Mouse (Mus musculus) left cerebral cortex, adult 9 months (tissue): ENCODE data around the gene Fam57b.
"Not testable (repeated sequence)": the region's sequence is repeated elsewhere in the genome, so short reads cannot be mapped to it uniquely, and the experiment has no call there.

Experiments used
- DNase-seq, 2 experiments: peaks; one replicate each; pipeline ENCODE4 v3.0.0; 2022; ENCODE audit warnings: low spot score in 2 of 2

Gene Fam57b

DNA sequence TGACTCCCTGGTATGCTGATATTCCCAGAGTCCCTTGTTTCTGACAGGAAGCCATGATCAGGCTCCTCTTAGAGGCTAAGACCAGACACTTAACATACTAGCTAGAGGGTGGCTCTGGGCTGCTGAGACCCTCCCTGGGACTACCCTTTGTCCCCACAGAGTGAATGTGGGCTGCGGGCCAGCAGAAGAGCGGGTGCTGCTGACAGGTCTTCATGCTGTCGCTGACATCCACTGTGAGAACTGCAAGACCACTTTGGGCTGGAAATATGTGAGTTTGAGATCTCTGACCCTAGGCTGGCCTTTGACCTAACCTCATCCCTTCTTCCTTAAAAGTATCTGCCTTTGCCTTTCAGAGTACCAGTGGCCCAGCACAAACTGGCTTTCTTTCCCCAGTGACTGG lies 19.3 kb upstream of the Fam57b start:
- DNase-seq, result no peak

DNA sequence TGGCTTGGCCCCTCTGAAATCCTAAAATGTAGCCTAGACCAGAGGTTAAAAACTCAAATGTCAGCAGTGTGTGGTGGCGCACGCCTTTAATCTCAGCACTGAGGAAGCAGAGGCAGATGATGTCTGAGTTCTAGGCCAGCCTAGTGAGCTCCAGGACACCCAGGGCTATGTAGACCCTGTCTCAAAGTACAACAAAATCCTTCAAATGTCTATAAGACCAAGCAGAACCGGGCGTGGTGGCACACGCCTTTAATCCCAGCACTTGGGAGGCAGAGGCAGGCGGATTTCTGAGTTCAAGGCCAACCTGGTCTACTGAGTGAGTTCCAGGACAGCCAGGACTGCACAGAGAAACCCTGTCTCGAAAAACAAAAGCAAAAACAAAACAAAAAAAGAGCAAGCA lies 18.4 kb upstream of the Fam57b start:
- DNase-seq, result not testable (repeated sequence)

DNA sequence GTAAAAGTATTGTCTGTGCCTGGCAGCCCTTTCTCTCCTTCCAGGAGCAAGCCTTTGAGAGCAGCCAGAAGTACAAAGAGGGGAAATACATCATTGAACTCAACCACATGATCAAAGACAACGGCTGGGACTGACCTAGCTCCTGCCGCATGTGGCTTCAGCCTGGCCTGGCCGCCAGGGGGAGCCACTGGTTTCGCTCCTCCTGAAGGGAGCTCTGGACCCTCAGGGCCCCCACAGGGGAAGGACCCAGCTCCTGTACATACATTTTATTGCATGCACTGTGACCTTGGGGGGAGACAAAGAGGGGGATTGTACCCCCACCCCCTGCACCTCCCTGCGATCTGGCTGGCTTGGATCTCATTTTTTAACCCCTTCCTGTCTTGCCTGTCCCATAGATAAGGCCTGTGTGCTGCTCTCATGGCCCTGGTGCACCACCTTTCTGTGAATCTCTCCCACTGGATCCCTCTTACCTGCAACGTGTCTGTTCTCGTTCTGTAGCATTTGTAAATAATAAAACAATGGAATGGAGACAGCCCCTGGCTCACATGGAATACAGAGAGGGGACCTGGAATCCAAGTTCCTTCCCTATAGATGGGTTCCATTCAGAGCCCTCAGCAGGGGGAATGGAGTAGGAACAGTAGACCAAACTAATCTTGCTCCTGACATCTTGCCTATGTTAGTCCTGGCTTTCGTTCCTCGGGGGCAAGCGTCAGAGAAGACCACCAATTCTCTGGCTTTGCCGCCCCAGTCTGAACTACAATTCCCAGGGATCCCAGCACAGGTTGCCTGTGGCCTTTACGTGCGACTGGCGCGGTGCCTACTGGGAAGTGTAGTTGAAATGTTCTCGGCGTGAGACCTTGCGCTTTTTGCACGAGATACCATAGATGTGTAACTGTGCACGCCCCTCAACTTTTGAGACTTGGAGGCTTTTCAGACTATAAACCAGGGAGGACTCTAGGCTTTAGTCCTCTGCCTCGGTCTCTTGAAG lies 17.2 kb upstream of the Fam57b start:
- peak in 1 of 2 experiments; percentile 83 for DNase-seq

DNA sequence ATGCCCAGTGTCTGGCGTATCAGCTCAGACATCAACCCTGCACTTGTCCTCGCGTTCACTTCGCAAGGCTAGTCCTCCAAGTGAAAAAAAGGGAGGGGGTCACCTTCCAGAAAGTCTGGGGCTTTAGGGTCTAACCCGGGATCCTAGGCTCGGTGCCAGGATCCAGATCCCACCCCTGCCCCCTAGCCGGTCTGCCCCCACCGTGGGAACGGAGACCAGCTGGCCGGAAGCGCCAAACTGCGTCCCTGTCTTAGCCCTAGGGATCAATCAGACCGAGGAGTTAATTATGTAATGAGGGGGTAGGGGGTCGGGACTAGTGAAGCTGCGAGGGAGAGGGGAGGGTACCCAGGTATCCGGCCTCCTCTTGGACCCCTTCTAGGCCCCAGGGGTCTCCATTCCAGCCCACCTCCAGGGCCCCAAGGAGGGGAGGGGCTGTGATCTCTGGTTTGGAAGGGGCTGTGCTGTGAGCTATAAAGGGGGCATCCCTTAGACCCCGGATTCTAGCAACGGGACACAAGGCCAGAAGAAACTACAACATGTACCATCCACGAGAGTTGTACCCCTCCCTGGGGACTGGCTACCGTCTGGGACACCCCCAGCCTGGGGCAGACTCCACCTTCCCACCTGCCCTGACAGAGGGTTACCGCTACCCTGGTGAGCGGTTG lies 16.4 kb upstream of the Fam57b start, which contains the start of gene Tbx6:
TSS of gene Tbx6 (plus strand) at position 513 of the 665 bp plus-strand sequence.
- DNase-seq, result no peak

DNA sequence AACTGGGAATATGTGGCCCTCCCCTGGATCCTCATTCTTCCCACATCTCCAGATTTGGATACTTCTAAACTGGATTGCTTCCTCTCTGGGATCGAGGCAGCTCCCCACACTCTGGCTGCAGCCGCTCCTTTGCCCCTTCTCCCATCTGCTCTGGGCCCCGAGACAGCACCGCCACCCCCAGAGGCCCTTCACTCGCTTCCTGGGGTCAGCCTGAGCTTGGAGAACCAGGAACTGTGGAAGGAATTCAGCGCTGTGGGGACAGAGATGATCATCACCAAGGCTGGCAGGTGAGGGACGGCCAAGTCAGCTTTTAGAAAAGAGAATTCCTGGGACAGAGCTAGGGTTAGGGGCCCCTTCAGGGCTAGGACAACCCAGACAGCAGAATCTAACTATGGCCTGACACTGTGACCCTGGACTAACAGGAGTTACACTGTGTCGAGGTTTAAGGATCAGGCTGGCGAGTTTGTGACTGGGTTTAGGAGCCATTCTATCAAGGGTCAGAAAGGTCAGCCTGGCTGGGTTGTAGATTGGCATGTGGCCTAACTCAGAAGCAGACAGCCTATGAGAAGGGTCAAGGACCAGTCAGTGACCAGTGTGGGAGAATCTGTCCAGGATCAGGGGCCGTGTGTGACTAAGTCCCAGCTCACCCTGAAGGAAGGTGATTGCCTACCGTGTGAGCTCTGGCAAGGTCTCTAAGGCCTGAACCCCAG lies 15.7 kb upstream of the Fam57b start:
- DNase-seq, result no peak

DNA sequence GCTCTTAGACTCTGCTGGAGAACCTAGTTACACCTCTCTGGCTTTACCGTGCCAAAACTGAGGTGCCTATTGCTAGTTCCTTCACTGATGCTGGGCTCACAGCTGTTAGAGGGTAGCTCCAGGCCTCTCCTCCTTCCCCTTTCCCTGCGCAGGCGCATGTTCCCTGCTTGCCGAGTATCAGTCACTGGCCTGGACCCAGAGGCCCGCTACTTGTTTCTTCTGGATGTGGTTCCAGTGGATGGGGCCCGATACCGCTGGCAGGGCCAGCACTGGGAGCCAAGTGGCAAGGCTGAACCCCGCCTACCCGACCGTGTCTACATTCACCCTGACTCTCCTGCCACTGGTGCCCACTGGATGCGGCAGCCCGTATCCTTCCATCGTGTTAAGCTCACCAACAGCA lies 14.8 kb upstream of the Fam57b start:
- no peak for DNase-seq

DNA sequence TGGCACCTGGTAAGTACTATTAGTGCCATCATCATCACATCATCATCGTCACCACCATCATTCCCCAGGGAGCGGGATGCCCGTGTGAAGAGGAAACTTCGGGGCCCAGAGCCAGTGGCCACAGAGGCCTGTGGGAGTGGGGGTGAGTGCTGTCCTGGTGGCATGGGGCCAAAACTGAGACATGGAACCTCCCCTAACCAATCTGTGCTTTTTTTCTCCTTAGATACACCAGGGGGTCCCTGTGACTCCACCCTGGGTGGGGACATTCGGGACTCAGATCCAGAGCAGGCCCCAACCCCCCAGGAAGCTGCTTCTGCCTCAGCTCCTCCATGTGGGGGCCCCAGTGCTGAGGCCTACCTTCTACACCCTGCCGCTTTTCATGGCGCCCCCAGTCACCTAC lies 13.0 kb upstream of the Fam57b start:
- no peak for DNase-seq

DNA sequence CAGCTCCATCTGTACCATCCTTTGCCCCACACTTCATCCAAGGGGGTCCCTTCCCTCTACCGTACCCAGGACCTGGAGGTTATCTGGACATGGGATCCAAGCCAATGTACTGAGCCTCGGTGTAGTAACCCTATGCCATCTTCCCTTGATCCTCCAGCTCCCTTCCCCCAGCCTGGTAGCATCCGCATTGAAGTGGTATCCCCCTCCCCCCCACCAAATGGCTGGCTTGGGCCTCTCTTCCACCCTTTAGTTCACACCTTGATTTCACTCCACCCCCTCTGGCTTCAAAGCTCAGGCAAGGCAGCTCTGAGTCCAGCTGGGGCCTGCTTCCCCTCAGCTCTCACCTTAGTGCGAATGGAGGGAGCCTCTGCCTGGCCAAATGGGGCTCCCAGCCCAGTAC lies 12.4 kb upstream of the Fam57b start:
- DNase-seq, result no peak

DNA sequence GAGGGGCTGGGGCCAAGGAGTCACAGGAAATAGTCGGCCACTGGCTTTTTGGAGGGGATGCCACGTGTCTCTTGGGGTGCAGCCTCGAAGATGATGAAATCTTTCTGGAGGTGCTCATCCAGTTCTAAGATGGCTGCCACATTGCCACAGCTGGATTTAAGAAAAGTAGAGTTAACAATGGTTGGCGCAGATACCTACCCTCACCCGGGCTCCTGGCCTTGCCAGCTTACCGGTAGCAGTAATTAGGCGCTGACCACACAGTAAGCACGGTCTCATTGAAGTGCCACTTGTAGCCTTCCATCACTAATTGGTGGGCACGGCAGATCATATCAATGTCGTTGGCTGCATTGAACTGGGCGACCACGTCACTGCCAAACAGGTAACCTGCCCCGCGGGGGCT lies 11.3 kb upstream of the Fam57b start:
- DNase-seq, result no peak

DNA sequence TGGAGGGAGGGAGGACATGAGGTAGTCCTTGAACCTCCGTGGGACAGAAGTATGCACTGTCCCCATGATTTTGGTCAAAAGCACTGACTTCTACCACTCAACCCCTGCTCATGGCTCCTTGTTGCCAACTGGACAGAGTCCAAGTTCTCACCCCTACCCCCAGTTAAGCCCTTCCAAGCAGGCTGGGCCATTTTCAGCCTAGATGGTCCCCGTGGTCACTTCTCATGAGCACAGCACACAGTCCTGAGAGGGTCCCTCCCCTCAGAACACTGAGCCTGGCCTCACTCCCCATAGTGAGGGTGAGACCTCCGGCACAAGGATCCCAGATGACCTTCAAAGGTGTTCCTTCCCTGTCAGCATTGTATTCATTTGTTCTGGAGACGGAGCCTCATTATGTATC lies 8.3 kb upstream of the Fam57b start:
- no peak for DNase-seq

DNA sequence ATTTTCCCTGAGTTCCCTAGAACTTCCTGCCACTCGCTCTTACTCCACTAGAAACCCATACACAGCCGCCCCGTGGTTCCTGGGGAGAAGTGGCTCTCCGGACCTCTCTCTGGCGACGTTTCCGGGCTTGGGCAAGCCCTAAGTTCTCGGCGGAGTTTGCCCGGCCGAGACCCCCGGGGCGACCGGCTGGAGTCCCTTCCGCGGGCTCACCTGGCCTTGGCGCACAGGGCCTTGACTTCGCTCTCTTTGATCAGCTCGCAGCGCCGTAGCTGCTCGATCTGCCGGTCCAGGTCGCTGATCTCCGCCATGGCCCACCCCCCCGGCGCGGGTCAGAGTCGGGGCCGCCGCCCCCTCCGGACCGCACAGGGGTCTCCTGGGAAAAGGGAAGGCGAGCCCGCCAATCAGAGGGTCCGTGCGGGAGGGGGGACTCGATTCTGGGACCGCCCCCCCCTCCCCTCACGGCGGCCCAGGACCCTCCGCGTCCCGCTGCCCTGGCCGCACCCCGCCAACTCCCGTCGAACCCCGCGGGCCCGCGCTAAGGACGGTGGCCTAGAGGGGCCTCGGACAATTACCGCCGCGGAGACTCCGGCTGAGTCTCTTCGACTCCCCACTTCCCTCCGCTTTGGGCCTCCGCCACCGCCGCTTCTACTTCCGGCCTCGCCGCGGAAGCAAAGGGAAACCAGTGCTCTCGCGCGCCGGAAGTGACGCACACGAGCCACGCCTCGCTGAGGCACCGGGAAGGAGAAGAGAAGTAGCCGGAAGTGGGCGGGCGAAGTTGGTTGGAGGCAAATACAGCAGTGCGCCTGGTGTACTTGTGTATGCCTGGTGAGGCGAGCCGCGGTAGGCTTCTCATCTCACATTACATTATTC lies 5.4 kb upstream of the Fam57b start, which contains the start of gene Ppp4c:
TSS of gene Ppp4c (minus strand) at position 646 of the 870 bp plus-strand sequence.
- peak; percentile 87 to 96 for DNase-seq

DNA sequence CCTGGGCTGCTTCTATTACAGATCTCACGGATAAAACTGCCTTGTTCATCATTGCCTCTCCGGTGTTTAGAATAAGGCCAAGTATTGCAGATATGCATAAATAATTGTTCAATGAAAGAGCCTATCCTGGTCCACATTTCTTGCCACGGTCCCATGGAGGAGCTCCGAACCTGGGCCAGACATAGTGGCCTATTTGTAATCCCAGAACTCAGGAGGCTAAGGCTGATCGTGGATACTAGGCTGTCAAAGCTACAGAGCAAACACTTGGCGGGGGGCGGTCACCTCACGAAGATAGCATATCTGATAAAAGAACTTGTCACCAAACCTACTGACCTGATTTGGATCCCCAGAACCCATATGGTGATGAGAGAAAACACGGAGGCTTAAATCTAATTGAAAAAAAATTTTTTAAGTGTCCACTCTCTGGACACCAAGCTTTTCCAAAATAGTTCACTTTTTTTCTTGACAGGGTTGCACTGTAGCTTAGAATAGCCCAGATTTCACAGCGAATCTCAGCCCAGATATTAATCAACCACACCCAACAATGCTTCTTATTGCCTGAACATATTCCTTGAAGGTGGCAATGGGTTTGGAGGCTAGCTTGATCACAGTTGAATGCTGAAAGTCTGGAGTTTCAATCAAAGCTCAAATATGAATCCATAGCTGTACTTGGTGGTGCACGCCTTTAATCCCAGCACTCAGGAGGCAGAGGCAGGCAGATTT lies 4.6 kb upstream of the Fam57b start:
- DNase-seq, result no peak

DNA sequence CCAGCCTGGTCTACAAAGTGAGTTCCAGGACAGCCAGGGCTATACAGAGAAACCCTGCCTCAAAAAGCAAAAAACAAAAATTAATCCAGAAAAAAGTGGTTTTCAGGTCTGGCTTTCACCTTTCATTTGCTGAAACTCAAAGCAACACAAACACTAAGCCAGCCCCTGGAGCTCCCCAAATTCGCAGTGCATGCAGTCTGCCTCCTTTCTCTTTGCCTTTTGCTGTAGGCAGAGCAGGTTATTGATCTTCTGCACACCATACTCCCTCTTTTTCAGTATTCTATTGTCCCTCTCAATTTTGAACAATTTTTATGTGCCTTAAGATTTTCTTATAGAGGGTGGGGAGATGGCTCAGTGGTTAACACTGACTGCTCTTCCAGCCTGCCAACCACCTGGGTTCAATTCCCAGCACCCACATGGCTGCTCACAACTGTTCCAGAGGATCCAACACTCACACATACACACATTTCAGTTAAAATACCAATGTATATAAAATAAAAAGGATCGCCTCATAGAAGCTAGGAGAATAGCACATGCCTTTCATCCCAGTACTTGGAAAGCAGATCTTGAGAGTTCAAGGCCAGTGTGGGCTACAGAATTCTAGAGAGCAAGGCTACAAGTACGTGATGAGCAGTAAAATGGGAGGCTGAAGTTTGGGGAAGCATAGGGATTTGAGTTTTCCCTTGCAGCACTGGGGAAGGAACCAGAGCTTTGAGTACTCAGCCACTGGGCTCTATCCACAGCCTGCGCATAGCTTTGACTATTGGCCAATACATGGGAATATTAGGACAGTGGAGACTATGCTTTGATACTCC lies 3.8 kb upstream of the Fam57b start:
- DNase-seq, result no peak

DNA sequence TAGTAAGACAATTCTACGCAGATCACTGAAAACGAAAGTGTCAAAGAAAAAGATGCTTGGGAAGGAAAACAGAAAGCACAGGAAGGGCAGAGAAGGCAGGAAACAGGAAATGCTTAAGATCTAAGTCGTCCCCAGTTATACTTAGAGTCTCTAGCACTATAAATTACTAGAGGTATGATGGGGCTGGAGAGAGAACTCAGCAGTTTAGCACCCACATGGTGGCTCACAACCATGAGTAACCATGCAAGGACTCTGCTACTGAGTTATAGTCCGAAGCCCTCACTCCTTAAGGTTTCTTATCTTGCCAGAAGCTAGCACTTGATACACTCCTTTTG lies 3.2 kb upstream of the Fam57b start:
- no peak for DNase-seq

DNA sequence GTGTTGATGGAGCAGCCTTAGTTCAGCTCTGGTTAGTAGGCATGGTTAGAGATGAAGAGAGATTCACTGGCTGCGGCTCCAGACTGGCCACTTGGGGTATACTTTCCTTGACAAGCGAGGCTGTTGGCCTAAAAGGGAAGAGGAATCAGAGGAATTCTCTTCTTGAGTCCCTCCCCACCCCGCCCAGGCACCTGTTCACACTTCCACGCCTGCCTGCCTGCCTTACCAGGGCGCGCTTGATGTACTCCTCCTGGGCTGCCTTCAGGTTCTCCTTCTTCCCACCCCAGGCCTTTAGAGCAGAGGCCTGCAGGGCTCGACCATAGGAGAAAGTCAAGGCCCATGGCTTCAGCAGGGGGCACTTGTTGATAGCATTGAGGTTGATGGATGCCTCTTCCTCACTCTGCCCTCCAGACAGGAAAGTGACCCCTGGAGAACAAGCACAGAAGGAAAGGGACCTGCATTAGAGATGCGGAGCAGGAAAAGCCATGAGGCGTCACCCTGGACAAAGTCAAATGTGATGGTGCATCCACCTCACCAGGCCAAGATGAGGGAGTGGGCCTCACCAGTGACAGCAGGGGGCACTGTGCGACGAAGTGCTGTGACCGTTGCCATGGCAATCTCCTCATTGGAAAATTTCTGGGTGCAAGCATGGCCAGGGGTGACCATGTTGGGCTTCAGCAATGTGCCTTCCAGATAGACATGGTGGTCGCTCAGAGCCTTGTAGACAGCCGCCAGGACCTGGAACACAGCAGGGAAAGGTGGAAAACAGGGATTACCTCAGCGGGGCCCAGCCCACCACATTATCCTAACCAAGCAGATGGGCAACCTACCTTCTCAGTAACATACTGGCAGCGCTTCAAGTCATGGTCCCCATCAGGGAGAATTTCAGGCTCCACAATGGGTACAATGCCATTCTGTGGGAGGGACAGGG lies 1.8 kb upstream of the Fam57b start:
- no peak for DNase-seq

DNA sequence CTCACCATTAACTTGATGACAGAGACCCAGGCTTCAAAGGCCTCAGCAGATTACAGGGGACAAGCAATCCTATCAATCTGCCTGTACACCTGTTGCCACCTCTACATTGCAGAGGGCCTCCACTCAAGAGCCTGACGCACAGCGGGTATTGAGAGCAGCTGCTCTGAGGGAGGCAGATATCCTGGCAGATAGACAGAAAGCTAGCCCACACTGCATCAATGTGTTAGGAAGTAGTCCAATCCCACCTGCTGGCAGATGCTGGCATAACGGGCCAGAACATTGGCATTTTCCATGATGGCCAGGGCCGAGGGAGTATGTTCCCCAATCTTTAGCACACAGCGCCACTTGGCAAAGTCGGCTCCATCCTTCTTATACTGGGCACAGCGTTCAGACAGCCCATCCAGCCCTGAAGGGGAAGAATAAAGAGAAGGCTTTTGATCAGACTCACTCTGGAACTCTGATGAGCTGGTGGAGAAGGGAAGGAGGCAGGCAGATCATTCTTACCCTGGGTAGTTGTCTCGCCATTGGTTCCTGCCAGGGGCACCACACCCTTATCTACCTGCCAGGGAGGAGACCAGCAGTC lies 1.0 kb upstream of the Fam57b start:
- peak in 1 of 2 experiments; percentile 72 for DNase-seq

DNA sequence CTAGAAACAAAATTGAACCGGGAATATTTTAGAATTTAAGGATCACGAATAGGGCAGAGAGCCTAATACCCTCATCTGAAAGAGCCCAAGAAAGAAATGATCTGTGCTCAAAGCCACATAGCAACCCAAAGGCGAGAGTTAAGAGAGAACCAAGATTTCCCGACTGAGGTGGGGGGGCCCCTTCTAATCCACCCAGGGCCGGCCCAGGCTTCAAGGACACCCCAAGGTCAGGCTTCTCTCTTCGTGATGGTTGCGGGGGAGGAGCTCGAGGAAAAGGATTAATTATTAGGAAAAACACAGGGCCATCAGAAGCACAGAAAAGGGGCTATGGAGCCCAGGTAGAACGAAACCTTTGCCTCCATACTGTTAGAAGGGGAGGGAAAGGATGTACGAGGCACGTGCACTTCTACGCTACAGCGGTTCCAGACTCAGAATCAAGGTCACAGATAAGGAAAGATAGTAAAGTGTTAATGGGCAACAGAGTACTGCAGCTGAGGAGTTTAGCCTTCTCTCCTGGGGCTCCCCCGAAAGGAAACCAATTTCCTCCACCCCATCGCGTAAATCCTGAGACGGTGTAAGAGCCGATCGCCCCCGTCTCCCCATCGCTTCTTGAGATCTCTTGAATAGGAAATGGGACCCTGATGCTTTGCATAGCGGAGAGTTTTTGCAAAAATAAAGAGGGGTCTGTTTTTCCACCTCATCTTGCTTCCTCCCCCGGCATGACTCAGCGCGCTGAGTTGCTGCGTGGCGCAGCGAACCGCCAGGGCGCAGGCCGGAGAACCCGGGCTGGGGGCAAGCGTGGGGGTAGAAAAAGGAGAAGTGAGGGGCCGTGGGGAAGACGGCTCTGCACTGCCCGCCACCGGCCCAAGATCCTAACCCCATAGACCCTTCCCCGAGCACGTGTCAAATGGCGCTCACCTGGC lies 920 bp downstream of the Fam57b start:
- DNase-seq, result no peak
